Mouse (Mus musculus) liver, embryonic 14.5 days (tissue): Measurements from ENCODE around the gene Il12rb1. TPM values are rescaled to one million over a fixed set of nuclear protein-coding genes. Genes with fewer than 3 reads are reported as not detected.

ENCODE experiments used
- ATAC-seq: fragments of 200-750 bp; cut with Nextera tagmentation; 2 replicates; pipeline ENCODE4 v1.8.0; 2017; ENCODE audit warnings: moderate number of reproducible peaks, mild to moderate bottlenecking, moderate library complexity; ENCODE audit not compliant: insufficient read depth
- DNase-seq, 3 experiments: peaks; one replicate each; pipeline ENCODE4 v3.0.0-alpha.2; 2012 to 2013; ENCODE audit warnings: low read depth in 3 of 3, low spot score in 3 of 3
- H3K27ac ChIP-seq: fragments of 300-500 bp; sonication (generic); 2 replicates; pipeline ENCODE4 v1.5.1; 2014; ENCODE audit warnings: moderate library complexity, mild to moderate bottlenecking, control low read depth, inconsistent platforms
- H3K27me3 ChIP-seq: fragments of 300-500 bp; sonication (generic); 2 replicates; pipeline ENCODE4 v1.6.1; 2014; ENCODE audit warnings: mild to moderate bottlenecking, low read length, moderate library complexity; ENCODE audit not compliant: control insufficient read depth, insufficient read depth
- H3K36me3 ChIP-seq: fragments of 300-500 bp; sonication (generic); replicated peaks from 2 replicates; pipeline ENCODE4 v1.6.1; 2014; ENCODE audit warnings: low read depth; ENCODE audit not compliant: control insufficient read depth, insufficient read depth
- H3K4me1 ChIP-seq, 2 experiments: fragments of 200-500 bp in 1 of 2; fragments of 300-500 bp in 1 of 2; sonication (generic) in 1 of 2; replicated peaks; 2 replicates each; pipeline ENCODE4 v1.6.1; 2012 to 2014; ENCODE audit warnings: antibody characterized with exemption in 1 of 2, inconsistent platforms in 1 of 2, low read length in 1 of 2; ENCODE audit not compliant: control insufficient read depth in 2 of 2, insufficient read depth in 2 of 2
- H3K4me2 ChIP-seq: fragments of 300-500 bp; sonication (generic); 2 replicates; pipeline ENCODE4 v1.6.1; 2014; ENCODE audit warnings: low read depth, mild to moderate bottlenecking, control low read depth, moderate library complexity
- H3K4me3 ChIP-seq, 2 experiments: fragments of 200-500 bp in 1 of 2; fragments of 300-500 bp in 1 of 2; sonication (generic) in 1 of 2; 2 replicates each; pipeline ENCODE4 v1.5.1; 2012 to 2014; ENCODE audit warnings: low read depth in 2 of 2, low read length in 2 of 2, mild to moderate bottlenecking in 2 of 2, control low read depth in 1 of 2, inconsistent platforms in 1 of 2, moderate library complexity in 1 of 2; ENCODE audit not compliant: insufficient read depth in 1 of 2
- H3K9ac ChIP-seq: fragments of 300-500 bp; sonication (generic); replicated peaks from 2 replicates; pipeline ENCODE4 v1.6.1; 2014; ENCODE audit warnings: mild to moderate bottlenecking, control low read depth, moderate library complexity
- H3K9me3 ChIP-seq: fragments of 300-500 bp; sonication (generic); 2 replicates; pipeline ENCODE4 v1.6.1; 2016; ENCODE audit warnings: low read length, mixed read lengths; ENCODE audit not compliant: control insufficient read depth
- CTCF ChIP-seq: IDR thresholded peaks from 2 replicates; pipeline ENCODE4 v1.5.1; 2016; ENCODE audit warnings: antibody characterized with exemption, low read depth, control low read depth
- EP300 ChIP-seq: IDR thresholded peaks from 2 replicates; pipeline ENCODE4 v1.6.1; 2016; ENCODE audit warnings: antibody characterized with exemption, low read depth
- WGBS: fragments of 180-500 bp; shearing (Covaris S2); extraction: QIAGEN DNeasy Blood & Tissue Kit; methylation state at CpG from one replicate; pipeline ENCODE4 v1.1.7; 2014; ENCODE audit not compliant: insufficient replicate concordance; 5-methylcytosine and 5-hydroxymethylcytosine counted together
- polyA plus RNA-seq, 2 experiments: library from polyadenylated mRNA; depleted of rRNA in 1 of 2; stranded (reverse) in 1 of 2; unstranded in 1 of 2; fragments of >200 nt; fragmentation: Nextera tagmentation in 1 of 2; extraction: Ambion mirVana in 1 of 2; gene quantifications; 2 replicates each; pipeline versions ENCODE4 v1.2.1 to v1.2.3; 2012 to 2014

The Il12rb1 gene
- polyA plus RNA-seq, 2 experiments: 0.11 to 0.18 TPM

DNA sequence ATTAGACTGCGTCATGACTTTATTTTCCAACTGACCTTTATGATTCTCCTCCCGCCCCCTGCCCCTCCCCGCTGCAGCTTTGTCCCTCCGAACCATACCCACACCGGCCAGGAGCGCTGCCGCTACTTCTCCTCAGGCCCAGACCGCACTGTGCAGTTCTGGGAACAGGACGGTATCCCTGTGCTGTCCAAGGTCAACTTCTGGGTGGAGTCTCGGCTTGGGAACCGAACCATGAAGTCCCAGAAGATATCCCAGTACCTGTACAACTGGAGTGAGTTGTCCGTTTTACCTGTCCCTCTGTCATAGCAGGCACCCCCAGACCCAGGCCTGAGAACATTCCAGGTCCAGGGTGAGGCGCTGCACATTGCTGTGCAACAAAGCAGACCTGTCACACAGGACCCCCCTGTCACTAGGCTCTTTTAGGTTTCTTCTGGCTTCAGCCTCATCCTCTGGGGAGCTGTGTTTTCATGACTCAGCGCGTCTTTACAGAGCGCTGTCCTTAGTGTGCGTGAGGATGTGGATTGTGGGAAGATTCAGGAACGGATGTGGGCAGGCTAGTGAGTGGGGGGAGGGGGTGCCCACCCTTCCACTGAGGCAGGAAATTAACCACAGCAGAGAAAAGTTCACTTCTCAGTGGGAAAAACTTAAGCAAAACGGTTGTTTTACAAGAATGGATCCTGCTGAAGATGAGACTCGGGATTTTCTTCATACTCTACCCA lies 2.9 kb downstream of the Il12rb1 start:
- TF ChIP-seq CTCF (no peak), EP300 (no peak)
- WGBS: 42% methylated on average over 20 of the region's 20 CpGs
- no peak overlapping the region for H3K4me2 ChIP-seq
- H3K9ac ChIP-seq: no peak overlapping the region
- H3K27me3 ChIP-seq: no peaks in the 10 kb centered on the region; the same call in 1 of the 2 replicates
- H3K36me3 ChIP-seq: no peaks in the 10 kb centered on the region
- H3K27ac ChIP-seq: no peak overlapping the region
- peaks cover 9 to 11% of the 10 kb centered on the region in 2 experiments for H3K4me1 ChIP-seq
- H3K4me3 ChIP-seq: no peak overlapping the region
- no peak for ATAC-seq
- no peak for DNase-seq
- H3K9me3 ChIP-seq: no peaks in the 10 kb centered on the region

DNA sequence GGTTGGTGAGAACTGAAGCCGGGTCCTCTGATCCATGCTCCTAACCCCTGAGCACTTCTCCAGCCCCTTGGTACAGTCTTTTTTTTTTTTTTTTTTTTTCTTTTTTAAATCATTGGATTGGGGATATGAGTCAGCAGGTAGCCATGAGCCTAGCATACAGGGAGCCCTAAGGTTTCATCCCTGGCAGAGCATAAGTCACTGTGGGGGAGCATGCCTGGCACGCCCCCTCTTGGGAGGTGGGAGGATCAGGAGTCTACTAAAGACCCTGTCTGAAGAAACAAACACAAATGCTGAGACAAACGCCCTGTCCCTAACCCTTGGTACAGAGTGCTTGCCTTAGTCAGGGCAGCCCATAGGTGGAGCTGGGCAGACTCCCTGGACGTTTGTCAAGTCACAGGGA lies 3.8 kb downstream of the Il12rb1 start:
- H3K9me3 ChIP-seq: no peaks in the 10 kb centered on the region
- TF ChIP-seq EP300: no peak
- TF ChIP-seq CTCF: no peak; the same call in 1 of the 2 replicates
- no peak overlapping the region for H3K4me3 ChIP-seq
- DNase-seq: no peak
- H3K27me3 ChIP-seq: peaks cover under 1% of the 10 kb centered on the region; the same call in 1 of the 2 replicates
- 36% methylated on average over 4 of the region's 4 CpGs for WGBS
- no peak overlapping the region for H3K27ac ChIP-seq
- peaks cover 6 to 9% of the 10 kb centered on the region in 2 experiments for H3K4me1 ChIP-seq
- no peak for ATAC-seq
- H3K4me2 ChIP-seq: no peak overlapping the region
- H3K36me3 ChIP-seq: no peaks in the 10 kb centered on the region
- H3K9ac ChIP-seq: no peak overlapping the region

DNA sequence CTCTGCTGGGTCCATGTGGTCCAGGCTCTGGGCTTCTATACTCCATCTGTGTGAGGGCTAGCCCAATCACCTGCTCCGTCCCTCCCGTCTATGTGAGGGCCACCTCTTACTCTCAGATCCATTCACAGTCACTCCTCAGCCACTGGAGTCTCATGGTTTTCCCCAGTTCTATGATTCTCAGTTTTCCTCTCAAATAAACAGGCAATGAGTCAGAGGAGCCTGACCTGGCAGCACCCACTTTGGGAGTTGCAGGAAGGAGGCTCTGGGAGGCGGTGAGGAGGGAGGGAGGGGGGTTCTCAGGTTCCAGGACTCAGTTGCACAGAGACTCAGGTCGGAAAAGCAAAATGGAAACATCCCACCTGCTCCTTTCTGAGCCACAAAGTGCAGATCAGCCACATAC lies 4.6 kb downstream of the Il12rb1 start:
- no peak for TF ChIP-seq CTCF
- TF ChIP-seq EP300: no peak
- Histone ChIP-seq H3K36me3 (no peaks in the 10 kb centered on the region), H3K27ac (no peak overlapping the region), H3K4me2 (no peak overlapping the region), H3K4me1 (peaks cover 2 to 5% of the 10 kb centered on the region in 2 experiments; a peak in 2 of 4 replicates), H3K9ac (no peak overlapping the region), H3K4me3 (no peak overlapping the region), H3K27me3 (peaks cover 4% of the 10 kb centered on the region; the same call in 1 of the 2 replicates), H3K9me3 (no peaks in the 10 kb centered on the region)
- no peak for DNase-seq
- WGBS: 51% methylated on average over 4 of the region's 4 CpGs
- no peak for ATAC-seq

DNA sequence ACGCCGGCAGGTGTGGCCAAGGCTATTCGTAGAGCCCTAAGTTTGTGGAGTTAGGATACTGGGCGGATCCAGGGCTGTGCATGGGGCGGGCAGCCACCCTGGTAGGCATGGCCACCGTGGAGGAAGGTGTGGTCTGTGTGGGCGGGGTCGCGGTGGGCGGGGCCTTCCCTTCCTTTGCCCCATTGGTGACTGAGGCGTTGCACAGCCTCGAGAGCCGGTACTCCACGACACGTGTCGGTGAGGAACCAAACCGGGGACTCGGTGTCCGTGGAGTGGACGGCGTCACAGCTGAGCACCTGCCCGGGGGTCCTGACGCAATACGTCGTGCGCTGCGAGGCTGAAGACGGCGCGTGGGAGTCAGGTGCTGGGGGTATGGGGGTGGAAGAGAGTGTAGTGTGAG lies 8.4 kb downstream of the Il12rb1 start:
- no peak for DNase-seq
- H3K27me3 ChIP-seq: peaks cover 11% of the 10 kb centered on the region
- H3K4me3 ChIP-seq: no peak overlapping the region
- H3K4me1 ChIP-seq: peaks cover 3 to 9% of the 10 kb centered on the region in 2 experiments
- H3K4me2 ChIP-seq: peak overlapping the region; percentile 45
- H3K9me3 ChIP-seq: no peaks in the 10 kb centered on the region
- peak; percentile 74 for ATAC-seq
- WGBS: 12% methylated on average over 26 of the region's 30 CpGs
- no peak overlapping the region for H3K9ac ChIP-seq
- no peak overlapping the region for H3K27ac ChIP-seq
- no peaks in the 10 kb centered on the region for H3K36me3 ChIP-seq
- no peak for TF ChIP-seq EP300
- no peak for TF ChIP-seq CTCF

DNA sequence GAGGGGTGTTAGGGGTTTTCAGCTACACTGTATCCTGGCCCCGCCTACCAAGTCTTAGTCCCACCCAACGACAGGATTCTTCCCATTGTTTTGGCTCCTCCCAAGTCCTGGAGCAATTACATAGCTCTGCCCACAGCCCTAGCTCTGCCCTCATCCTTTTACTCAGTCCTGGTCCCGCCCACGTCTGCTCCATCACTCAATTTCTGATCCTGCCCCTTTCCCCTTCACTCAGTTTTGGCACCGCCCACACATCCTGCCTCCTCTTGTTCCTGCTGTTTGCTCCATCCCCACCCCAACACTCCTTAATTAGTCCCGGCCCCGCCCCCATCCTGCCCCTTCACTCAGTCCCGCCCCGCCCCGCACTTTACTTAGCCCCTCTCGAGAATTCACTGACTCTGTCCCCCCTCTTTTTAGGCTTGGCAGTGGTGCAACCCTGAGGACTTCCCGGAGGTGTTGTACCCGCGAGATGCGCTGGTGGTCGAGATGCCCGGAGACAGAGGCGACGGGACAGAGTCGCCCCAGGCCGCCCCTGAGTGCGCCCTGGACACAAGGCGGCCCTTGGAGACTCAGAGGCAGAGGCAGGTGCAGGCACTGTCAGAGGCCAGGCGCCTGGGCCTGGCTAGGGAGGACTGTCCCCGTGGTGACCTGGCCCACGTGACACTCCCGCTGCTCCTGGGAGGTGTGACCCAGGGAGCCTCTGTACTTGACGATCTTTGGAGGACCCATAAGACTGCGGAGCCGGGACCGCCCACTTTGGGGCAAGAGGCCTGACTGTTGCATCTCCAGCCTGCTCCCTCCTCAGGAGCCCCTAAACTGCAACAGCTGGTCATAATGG lies 12.1 kb downstream of the Il12rb1 start:
- WGBS: 12% methylated on average over 31 of the region's 31 CpGs
- Histone ChIP-seq H3K4me2 (peak overlapping the region; percentile 36), H3K9me3 (no peaks in the 10 kb centered on the region), H3K27me3 (peaks cover 11% of the 10 kb centered on the region), H3K27ac (no peak overlapping the region), H3K9ac (no peak overlapping the region), H3K4me3 (no peak overlapping the region), H3K36me3 (no peaks in the 10 kb centered on the region), H3K4me1 (peaks cover 6 to 14% of the 10 kb centered on the region in 2 experiments)
- TF ChIP-seq EP300 (no peak), CTCF (no peak)
- ATAC-seq (peak; percentile 44; the same call in 1 of the 2 replicates), DNase-seq (no peak)
